Mouse (Mus musculus) thymus, postnatal 25 days (tissue): ENCODE results near the gene Hoxa11.

ENCODE experiments used
- DNase-seq: peaks from one replicate; pipeline ENCODE4 v3.0.0; 2022

The Hoxa11 gene

GRCm38 (mm10) chr6:52217895-52218642 lies 27.5 kb downstream of the Hoxa11 start:
- DNase-seq: no peak

GRCm38 (mm10) chr6:52217459-52217768 lies 28.2 kb downstream of the Hoxa11 start:
- peak; percentile 76 for DNase-seq

DNA sequence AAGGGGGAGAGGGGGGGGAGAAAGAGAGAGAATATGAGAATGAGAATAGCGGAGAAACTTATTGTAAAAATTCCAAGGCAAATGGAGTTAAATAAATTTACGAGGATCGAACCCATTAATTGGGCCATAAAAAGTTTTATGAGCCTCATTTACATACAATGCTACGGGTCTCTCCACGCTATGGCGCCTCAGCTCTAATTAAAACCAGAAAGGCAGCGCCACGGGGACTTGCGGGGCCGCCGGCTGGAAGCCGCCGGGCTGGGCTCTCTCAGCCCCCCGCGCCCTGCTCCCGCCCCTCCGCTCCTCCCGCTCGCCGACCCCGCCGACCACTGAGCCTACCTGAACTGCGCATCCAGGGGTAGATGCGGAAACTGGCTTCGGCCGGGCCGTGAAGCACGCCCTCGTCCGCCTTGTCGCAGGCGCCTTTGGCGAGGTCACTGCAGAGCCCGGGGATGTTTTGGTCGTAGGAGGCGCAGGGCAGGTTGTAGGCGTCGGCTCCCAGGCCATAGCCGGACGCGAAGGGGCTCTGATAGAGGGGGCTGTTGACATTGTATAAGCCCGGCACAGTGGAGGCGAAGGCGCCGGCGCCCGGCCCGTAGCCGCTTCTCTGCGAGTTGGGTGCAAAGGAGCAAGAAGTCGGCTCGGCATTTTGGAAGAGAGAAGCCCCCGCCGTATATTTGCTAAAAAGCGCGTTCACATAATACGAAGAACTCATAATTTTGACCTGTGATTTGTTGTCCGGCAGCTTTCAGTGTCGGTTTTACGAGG lies 28.7 kb downstream of the Hoxa11 start:
- DNase-seq: no peak

DNA sequence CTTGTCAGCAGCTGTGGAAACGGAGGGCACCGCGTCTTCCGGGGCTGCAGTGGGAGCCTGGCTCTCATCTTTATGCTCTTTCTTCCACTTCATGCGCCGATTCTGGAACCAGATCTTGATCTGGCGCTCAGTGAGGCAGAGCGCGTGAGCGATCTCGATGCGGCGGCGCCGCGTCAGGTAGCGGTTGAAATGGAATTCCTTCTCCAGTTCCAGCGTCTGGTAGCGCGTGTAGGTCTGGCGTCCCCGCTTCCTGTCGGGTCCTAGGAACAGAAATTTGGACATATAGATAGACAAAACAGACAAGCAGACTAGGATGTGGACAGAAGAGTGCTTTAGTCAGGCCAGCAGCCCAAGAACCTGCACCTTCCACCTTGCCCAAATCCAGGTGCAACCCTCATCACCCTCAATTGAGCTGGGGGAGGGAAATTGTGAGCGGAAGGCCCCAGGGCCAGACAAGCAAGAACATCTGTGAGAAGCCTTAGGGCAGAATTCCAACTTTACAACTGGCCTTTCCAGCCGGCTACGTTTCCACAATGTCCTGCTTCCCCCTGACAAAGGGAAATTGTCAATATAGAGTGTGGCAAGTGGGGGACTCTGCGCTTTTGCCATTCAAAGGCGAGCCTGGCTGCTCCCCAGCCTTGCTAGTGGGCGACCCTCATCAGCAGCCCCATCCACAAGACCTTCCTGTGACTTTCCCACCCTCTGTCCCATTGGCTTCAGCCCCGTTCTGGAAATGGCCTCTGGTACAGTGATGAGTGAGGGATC lies 29.7 kb downstream of the Hoxa11 start:
- DNase-seq: no peak

GRCm38 (mm10) chr6:52215070-52215469 lies 30.5 kb downstream of the Hoxa11 start:
- DNase-seq: no peak

DNA sequence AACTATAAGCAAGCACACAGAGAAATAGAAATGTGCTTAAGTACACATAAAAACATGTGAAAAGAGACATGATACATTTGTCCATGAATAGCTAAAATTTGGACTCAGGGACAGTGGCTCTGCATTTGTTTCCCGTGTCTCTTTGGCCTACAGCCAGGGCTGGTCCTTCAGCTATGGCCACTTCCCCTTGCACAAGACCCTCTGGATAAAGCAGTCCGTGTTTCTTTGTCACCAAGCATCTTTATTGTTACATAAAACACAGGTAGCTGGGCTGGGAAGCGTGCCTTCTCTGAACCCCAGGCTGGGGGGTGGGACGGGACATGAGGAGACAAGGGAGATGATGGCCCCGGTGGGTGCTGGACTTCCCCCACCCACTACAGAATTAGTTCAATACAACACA lies 31.3 kb downstream of the Hoxa11 start:
- DNase-seq: no peak

DNA sequence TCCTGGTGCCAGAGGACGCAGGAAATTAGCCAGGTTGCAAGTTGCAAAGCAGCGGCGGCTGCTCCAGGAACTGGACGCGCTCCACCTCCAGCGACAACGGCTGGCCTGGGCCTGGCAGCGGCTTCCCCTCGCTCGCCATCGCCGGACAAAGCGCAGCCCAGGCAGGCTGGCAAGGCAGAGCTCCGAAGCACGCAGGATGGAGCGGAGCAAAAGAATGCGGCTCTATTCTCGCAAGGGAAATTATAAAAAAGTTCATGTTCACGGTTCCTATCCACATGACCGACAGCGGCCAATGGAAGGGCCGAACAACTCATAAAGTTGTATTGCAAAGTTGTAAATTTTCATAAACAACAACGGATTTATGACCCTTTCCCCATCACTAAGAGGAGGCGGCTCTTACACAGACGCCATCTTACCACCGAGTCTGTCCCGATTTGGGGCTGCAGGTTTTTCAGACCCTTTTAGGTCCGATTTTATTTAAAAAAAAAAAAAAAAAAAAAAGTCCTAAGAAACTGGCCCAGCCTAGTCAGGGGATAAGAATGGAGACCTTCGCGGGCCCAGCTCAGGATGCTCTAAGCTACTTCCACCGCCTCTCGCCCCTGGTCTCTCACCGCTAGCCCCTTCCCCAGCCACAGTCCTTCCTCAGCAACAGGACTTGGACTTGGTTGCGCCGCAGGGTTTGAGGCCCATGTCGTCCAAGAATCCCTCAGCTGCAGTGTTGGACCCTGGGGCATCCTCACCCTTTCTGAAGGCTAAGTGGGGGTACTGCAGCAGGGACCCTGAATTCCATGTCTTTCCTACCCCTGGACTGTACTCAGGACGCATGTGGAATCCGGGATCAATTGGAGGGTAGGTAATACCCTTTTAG lies 32.3 kb downstream of the Hoxa11 start, which contains the start of the genes Hoxa3 and Gm28308:
Gene Hoxa3 (minus strand): TSS at position 218 of the 868 bp plus-strand sequence.
Gene Gm28308 (minus strand): TSS at position 221 of the 868 bp plus-strand sequence.
- DNase-seq: peak; percentile 24

DNA sequence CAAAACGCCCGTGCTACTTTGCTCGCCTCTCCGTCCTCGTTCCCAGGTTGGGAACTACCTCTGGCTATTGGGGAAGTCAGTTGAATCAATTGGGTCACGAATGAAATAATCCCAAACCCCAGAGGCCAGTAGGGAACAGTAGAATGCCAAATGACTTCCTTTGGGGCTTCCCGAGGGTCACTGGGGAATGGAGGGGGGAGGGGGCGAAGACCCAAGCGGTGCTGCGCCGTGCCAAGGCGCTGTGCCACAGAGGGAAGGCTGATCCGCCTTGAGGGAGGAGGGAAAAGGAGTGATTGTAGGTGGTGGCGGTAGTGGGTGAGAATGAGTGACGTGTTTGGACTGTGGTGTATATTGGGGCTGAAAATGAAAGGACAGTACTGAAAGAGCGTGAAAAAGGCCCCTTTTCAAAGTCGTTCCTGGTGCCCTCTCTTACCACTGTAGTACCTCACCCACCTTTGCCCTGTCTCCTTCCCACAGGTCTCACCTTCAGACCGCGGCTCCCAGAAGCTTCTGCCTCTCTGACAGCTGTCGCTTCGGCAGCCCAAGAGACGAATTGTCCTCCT lies 33.0 kb downstream of the Hoxa11 start:
- peak; percentile 17 for DNase-seq

- DNase-seq: peak; percentile 15
These were observed 33.6 kb downstream of the Hoxa11 start for GRCm38 (mm10) chr6:52211961-52212360.

DNA sequence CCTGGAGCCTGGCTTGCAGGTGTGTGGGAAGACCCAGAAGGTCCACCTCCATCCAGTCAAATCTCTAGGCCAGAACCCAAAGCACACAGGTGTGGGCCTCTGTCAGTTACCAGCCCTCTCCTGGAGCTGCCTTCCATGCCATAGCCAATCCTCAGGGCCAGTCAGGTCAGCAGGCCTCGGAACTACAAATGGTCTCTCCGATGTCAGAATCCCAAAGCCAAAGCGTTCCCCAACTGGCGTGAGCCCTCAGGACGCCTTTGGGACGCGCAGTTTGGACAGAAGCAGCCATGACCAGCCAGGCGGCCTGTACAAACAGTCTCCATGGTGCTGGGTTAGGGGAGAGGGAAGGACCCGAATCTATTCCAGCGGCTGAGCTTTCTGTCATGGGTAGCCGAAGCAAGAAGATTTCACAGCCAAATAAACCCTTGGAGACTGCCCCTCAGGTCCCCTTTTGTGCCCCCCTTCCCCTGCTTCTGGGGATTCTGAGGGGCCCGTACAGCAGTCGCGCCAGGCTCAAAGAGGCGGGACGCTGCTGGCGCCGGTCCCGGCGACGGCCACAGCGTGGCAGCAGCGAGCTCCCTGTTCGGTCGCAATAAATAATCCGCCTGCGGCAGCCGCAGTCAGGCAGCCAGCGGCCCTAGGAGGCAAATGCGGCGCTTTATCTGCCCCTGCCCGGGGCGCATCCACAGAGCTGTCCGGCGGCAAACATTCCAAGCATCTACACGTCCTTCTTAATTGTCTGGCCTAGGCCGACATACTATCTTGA lies 34.3 kb downstream of the Hoxa11 start:
- peak; percentile 79 for DNase-seq

- no peak for DNase-seq
These were observed 35.9 kb downstream of the Hoxa11 start for GRCm38 (mm10) chr6:52209685-52210046.

GRCm38 (mm10) chr6:52208868-52209684 lies 36.5 kb downstream of the Hoxa11 start:
- no peak for DNase-seq

GRCm38 (mm10) chr6:52208072-52208867 lies 37.3 kb downstream of the Hoxa11 start, which contains the start of gene Hoxa6:
Hoxa6 (minus strand) TSS chr6:52208722.
- DNase-seq: no peak

GRCm38 (mm10) chr6:52207684-52207976 lies 38.0 kb downstream of the Hoxa11 start:
- no peak for DNase-seq

DNA sequence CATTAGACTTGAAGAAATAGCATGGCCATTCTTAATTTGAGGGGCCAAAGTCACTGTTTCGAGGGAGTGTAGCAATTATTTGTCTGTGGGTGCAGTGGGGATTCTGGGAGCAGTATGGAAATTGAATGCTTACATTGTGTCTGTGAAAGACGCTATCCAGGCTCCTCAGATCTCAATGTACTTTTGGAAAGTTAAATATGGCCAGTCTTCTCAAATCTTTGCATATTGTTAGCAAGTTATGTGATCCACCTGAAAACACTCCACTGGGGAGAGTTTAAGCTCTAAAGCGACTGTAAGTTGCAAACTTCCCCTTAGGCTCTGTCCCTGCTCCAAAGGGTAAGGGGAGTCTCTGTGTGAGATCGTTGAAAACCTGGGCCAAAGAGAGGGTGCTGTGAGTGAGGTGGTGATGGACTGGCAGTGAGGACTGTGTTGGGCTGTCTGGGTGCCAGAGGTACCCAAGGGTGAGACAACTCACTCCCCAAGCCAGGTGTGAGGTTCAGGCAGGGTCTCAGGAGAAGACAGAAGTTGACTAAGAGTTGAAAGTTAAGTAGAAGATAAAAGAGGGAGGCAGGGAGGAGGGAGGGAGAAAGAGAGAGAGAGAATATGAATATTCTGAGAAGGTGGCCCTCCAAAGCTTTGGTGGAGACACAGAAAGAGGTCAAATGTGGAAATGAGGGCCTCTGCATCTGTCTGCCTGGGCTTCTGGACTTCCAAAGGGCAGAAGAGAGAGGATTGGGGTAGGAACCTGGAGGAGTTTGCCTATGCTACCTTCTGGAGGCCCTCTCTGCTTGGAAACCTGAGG lies 38.5 kb downstream of the Hoxa11 start:
- DNase-seq: no peak

GRCm38 (mm10) chr6:52205638-52206621 lies 39.7 kb downstream of the Hoxa11 start:
- DNase-seq: no peak

DNA sequence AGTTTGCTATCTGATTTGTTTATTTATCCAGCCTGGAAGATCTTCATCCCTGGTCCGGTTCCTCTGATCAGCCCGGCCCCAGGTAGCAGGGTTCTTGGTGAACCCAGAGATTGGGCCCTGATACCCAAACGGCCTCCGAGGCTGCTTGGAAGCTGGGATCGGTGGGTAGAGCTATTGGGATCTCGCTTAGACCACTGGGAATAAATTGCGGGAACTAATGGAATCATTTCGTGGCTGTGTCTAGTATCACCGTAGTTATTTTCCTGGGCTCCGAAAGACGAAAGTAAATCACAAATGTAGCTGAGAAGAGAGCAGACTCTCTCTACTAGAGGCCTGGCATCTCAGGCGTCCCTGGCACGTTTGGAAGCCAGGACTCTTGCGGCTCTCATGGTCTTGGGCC lies 40.4 kb downstream of the Hoxa11 start:
- DNase-seq: no peak
